Mouse (Mus musculus) erythroid progenitor cell, adult 5-6 weeks (primary cell): Measurements from ENCODE around the gene Krt42. TPM values are rescaled to one million over a fixed set of nuclear protein-coding genes. Genes with fewer than 3 reads are reported as not detected.
"Not testable (repeated sequence)": the region's sequence is repeated elsewhere in the genome, so short reads cannot be mapped to it uniquely, and the experiment has no call there.

Source experiments
- ATAC-seq: replicated peaks from 2 replicates; pipeline ENCODE4 v1.8.0; 2016; ENCODE audit warnings: moderate number of reproducible peaks, mild to moderate bottlenecking, moderate TSS enrichment, inconsistent platforms; ENCODE audit not compliant: poor library complexity, low FRiP score, severe bottlenecking
- total RNA-seq, 2 experiments: library from RNA; stranded (forward) in 1 of 2; stranded (reverse) in 1 of 2; fragments of 150-400 nt in 1 of 2; fragments of 186-747, 209-891 nt in 1 of 2; gene quantifications; 2 replicates each; pipeline versions ENCODE4 v1.2.3 to v1.2.4; 2015 to 2017; ENCODE audit warnings: low replicate concordance in 2 of 2

Krt42 gene
- total RNA-seq, 2 experiments from 2014 or later: not detected

- ATAC-seq: peak; percentile 56
Measured at GRCm38 (mm10) chr11:100281596-100282544, 12.2 kb upstream of the Krt42 start.

- no peak for ATAC-seq
Measured at GRCm38 (mm10) chr11:100278759-100279158, 9.1 kb upstream of the Krt42 start.

- no peak for ATAC-seq
Measured at GRCm38 (mm10) chr11:100277726-100278480, 8.2 kb upstream of the Krt42 start.

GRCm38 (mm10) chr11:100275466-100275865 lies 5.8 kb upstream of the Krt42 start:
- ATAC-seq: no peak

- no peak for ATAC-seq
Measured at GRCm38 (mm10) chr11:100274719-100275118, 5.0 kb upstream of the Krt42 start.

GRCm38 (mm10) chr11:100271878-100272277 lies 2.2 kb upstream of the Krt42 start:
- ATAC-seq: no peak

- ATAC-seq: no peak
Measured at GRCm38 (mm10) chr11:100262058-100262980, 7.4 kb downstream of the Krt42 start.

GRCm38 (mm10) chr11:100261235-100261605 lies 8.5 kb downstream of the Krt42 start:
- ATAC-seq: no peak

- ATAC-seq: no peak
Measured at GRCm38 (mm10) chr11:100260514-100261234, 9.0 kb downstream of the Krt42 start, which contains the start of gene Krt17. Gene Krt17, minus strand, starts transcription at chr11:100261029.

- no peak for ATAC-seq
Measured at GRCm38 (mm10) chr11:100259079-100259478, 10.6 kb downstream of the Krt42 start.

- no peak for ATAC-seq
Measured at GRCm38 (mm10) chr11:100257967-100258366, 11.7 kb downstream of the Krt42 start.

- no peak for ATAC-seq
Measured at GRCm38 (mm10) chr11:100255514-100255913, 14.2 kb downstream of the Krt42 start.

GRCm38 (mm10) chr11:100254360-100255090 lies 15.1 kb downstream of the Krt42 start:
- ATAC-seq: no peak

GRCm38 (mm10) chr11:100248852-100249465 lies 20.7 kb downstream of the Krt42 start, which contains the start of gene Krt16:
Gene Krt16, minus strand, starts transcription at chr11:100248902.
- no peak for ATAC-seq

- ATAC-seq: not testable (repeated sequence)
Measured at GRCm38 (mm10) chr11:100246471-100246870, 23.2 kb downstream of the Krt42 start.

- ATAC-seq: not testable (repeated sequence)
Measured at GRCm38 (mm10) chr11:100240272-100240671, 29.4 kb downstream of the Krt42 start.

- ATAC-seq: no peak
Measured at GRCm38 (mm10) chr11:100221741-100222140, 47.9 kb downstream of the Krt42 start.

GRCm38 (mm10) chr11:100219304-100219703 lies 50.4 kb downstream of the Krt42 start:
- no peak for ATAC-seq
